Mouse (Mus musculus) midbrain, postnatal 0 days (tissue): ENCODE results near the gene Ufsp1. TPM values are rescaled to one million over a fixed set of nuclear protein-coding genes. Genes with fewer than 3 reads are reported as not detected.

ENCODE experiments used
- ATAC-seq: fragments of 200-750 bp; cut with Nextera tagmentation; 2 replicates; pipeline ENCODE4 v1.8.0; 2017; ENCODE audit warnings: moderate number of reproducible peaks, mild to moderate bottlenecking, moderate TSS enrichment, moderate library complexity; ENCODE audit not compliant: low FRiP score
- DNase-seq: peaks from one replicate; pipeline ENCODE4 v3.0.0-alpha.2; 2015; ENCODE audit warnings: low spot score
- H3K27ac ChIP-seq: fragments of 300-500 bp; sonication (generic); 2 replicates; pipeline ENCODE4 v1.5.1; 2014; ENCODE audit warnings: low read depth, mild to moderate bottlenecking, low read length, mixed read lengths
- H3K27me3 ChIP-seq: fragments of 300-500 bp; sonication (generic); 2 replicates; pipeline ENCODE4 v1.6.1; 2014; ENCODE audit warnings: low read length, control low read depth, mixed read lengths; ENCODE audit not compliant: insufficient read depth
- H3K36me3 ChIP-seq: fragments of 300-500 bp; sonication (generic); 2 replicates; pipeline ENCODE4 v1.6.1; 2014; ENCODE audit warnings: low read length, control low read depth, mixed read lengths; ENCODE audit not compliant: insufficient read depth
- H3K4me1 ChIP-seq: fragments of 300-500 bp; sonication (generic); 2 replicates; pipeline ENCODE4 v1.6.1; 2014; ENCODE audit warnings: mild to moderate bottlenecking, control low read depth, antibody characterized with exemption, low read length, mixed read lengths; ENCODE audit not compliant: insufficient read depth
- H3K4me2 ChIP-seq: fragments of 300-500 bp; sonication (generic); 2 replicates; pipeline ENCODE4 v1.6.1; 2014; ENCODE audit warnings: low read depth, mild to moderate bottlenecking, low read length, mixed read lengths; ENCODE audit not compliant: poor library complexity, severe bottlenecking
- H3K4me3 ChIP-seq: fragments of 300-500 bp; sonication (generic); 2 replicates; pipeline ENCODE4 v1.5.1; 2014; ENCODE audit warnings: low read depth, mild to moderate bottlenecking, low read length, moderate library complexity
- H3K9ac ChIP-seq: fragments of 300-500 bp; sonication (generic); replicated peaks from 2 replicates; pipeline ENCODE4 v1.6.1; 2014; ENCODE audit warnings: mild to moderate bottlenecking, low read length, moderate library complexity, mixed read lengths; ENCODE audit not compliant: poor library complexity, severe bottlenecking
- H3K9me3 ChIP-seq: fragments of 300-500 bp; sonication (generic); 2 replicates; pipeline ENCODE4 v1.6.1; 2016; ENCODE audit warnings: low read length, control low read depth
- CTCF ChIP-seq: IDR thresholded peaks from 2 replicates; pipeline ENCODE4 v1.5.1; 2016; ENCODE audit warnings: antibody characterized with exemption, mild to moderate bottlenecking
- WGBS: fragments of 180-500 bp; shearing (Covaris S2); extraction: QIAGEN DNeasy Blood & Tissue Kit; methylation state at CpG from one replicate; pipeline ENCODE4 v1.1.7; 2014; 5-methylcytosine and 5-hydroxymethylcytosine counted together
- polyA plus RNA-seq: library from polyadenylated mRNA; unstranded; fragments of >200 nt; fragmentation: Nextera tagmentation; extraction: Ambion mirVana; gene quantifications from 2 replicates; pipeline ENCODE4 v1.2.1, GENCODE M21; 2015
- total RNA-seq: library from RNA; depleted of rRNA; stranded (reverse); fragments of >200 nt; gene quantifications from 2 replicates; pipeline ENCODE4 v1.2.3, GENCODE M21; 2014

Gene Ufsp1
- total and polyA plus RNA-seq, 2 experiments from 2014 or later: 29.3 to 35.0 TPM

GRCm38 (mm10) chr5:137299240-137299639 lies 4.8 kb downstream of the Ufsp1 start:
- no peak for ATAC-seq
- Histone ChIP-seq H3K4me3 (no peak overlapping the region), H3K4me1 (peaks cover 5% of the 10 kb centered on the region), H3K4me2 (no peak overlapping the region), H3K27ac (no peak overlapping the region), H3K9ac (no peak overlapping the region), H3K9me3 (no peaks in the 10 kb centered on the region), H3K27me3 (no peaks in the 10 kb centered on the region), H3K36me3 (peaks cover 76% of the 10 kb centered on the region)
- no peak for DNase-seq
- no peak for TF ChIP-seq CTCF
- WGBS: 74% methylated on average over 7 of the region's 7 CpGs

DNA sequence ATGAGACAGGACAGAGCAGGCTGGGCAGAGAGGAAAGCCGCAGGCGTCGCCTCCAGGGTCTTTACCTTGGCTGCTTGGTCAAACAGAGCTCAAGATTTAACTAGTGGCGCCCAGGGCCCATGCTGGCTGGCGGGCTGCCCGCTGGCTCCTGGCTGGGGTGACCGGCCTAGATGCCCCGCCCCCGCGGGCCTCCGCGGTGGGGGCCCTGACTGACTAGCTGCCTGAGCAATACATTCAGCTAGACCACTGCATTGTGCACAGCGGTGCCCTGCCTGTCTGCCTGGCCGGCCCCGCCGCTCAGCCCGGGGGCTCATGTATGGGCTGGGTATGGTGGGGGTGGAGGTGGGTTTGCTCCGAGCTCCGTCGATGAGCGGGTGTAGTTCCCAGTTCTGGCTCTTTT lies 6.8 kb downstream of the Ufsp1 start:
- Histone ChIP-seq H3K36me3 (peaks cover 69% of the 10 kb centered on the region), H3K4me2 (no peak overlapping the region), H3K4me1 (peaks cover 7% of the 10 kb centered on the region), H3K27ac (no peak overlapping the region), H3K9me3 (no peaks in the 10 kb centered on the region), H3K4me3 (no peak overlapping the region), H3K27me3 (no peaks in the 10 kb centered on the region), H3K9ac (no peak overlapping the region; the same call in 1 of the 2 replicates)
- WGBS: 57% methylated on average over 21 of the region's 21 CpGs
- DNase-seq (peak; percentile 32), ATAC-seq (no peak)
- TF ChIP-seq CTCF: no peak

- H3K4me1 ChIP-seq: peaks cover 15% of the 10 kb centered on the region
- H3K9ac ChIP-seq: no peak overlapping the region
- 81% methylated on average over 4 of the region's 4 CpGs for WGBS
- H3K27ac ChIP-seq: no peak overlapping the region
- no peak for ATAC-seq
- no peak for TF ChIP-seq CTCF
- no peak overlapping the region for H3K4me2 ChIP-seq
- H3K27me3 ChIP-seq: no peaks in the 10 kb centered on the region
- peaks cover 46% of the 10 kb centered on the region for H3K36me3 ChIP-seq
- no peaks in the 10 kb centered on the region for H3K9me3 ChIP-seq
- no peak for DNase-seq
- no peak overlapping the region for H3K4me3 ChIP-seq
Measured at GRCm38 (mm10) chr5:137303609-137304008, 9.2 kb downstream of the Ufsp1 start.

- WGBS: 86% methylated on average over 3 of the region's 3 CpGs
- no peaks in the 10 kb centered on the region for H3K27me3 ChIP-seq
Measured at GRCm38 (mm10) chr5:137304165-137304564, 9.7 kb downstream of the Ufsp1 start.

GRCm38 (mm10) chr5:137304816-137305215 lies 10.4 kb downstream of the Ufsp1 start:
- Histone ChIP-seq H3K4me1 (peaks cover 15% of the 10 kb centered on the region), H3K9ac (no peak overlapping the region), H3K36me3 (peaks cover 34% of the 10 kb centered on the region), H3K27me3 (no peaks in the 10 kb centered on the region), H3K27ac (no peak overlapping the region), H3K4me2 (peak overlapping the region; percentile 16), H3K9me3 (no peaks in the 10 kb centered on the region), H3K4me3 (no peak overlapping the region)
- no peak for TF ChIP-seq CTCF
- ATAC-seq (no peak), DNase-seq (no peak)
- 73% methylated on average over 4 of the region's 4 CpGs for WGBS

More at GRCm38 (mm10) chr5:137304165-137304564, 9.7 kb downstream of the Ufsp1 start:
- DNase-seq (no peak), ATAC-seq (no peak)
- no peak overlapping the region for H3K4me2 ChIP-seq
- no peaks in the 10 kb centered on the region for H3K9me3 ChIP-seq
- no peak overlapping the region for H3K4me3 ChIP-seq
- H3K27ac ChIP-seq: no peak overlapping the region
- peaks cover 15% of the 10 kb centered on the region for H3K4me1 ChIP-seq
- no peak for TF ChIP-seq CTCF
- 0 out of 2 replicates have a peak overlapping the region, but pooled peaks have one; percentile 14 for H3K9ac ChIP-seq
- peaks cover 41% of the 10 kb centered on the region for H3K36me3 ChIP-seq

DNA sequence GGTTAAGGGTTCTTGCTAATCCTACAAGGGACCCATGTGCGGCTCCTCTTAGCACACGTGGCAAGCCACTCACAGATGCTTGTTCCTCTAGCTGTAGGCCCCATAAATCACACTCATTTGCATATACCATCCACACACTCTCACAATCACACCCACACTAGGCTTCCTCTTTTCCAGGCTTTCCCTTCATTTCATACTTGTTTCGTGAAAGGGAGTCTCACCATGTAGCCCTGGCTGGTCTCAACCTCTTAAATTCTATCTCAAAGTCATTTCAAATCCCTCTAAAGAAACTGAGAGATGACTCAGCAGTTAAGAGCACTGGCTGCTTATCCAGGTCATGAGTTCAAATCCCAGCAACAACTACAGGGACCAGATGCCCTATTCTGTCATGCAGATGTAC lies 11.4 kb downstream of the Ufsp1 start:
- WGBS: 75% methylated on average over 3 of the region's 3 CpGs
- Histone ChIP-seq H3K9me3 (no peaks in the 10 kb centered on the region), H3K4me1 (peaks cover 15% of the 10 kb centered on the region), H3K4me3 (peak overlapping the region; percentile 86; the same call in 1 of the 2 replicates), H3K27ac (no peak overlapping the region), H3K4me2 (peak overlapping the region; percentile 71), H3K9ac (0 out of 2 replicates have a peak overlapping the region, but pooled peaks have one; percentile 2), H3K27me3 (no peaks in the 10 kb centered on the region), H3K36me3 (peaks cover 24% of the 10 kb centered on the region)
- TF ChIP-seq CTCF: no peak
- ATAC-seq: no peak
- DNase-seq: no peak
